Mouse (Mus musculus) heart, postnatal 25 days (tissue): ENCODE results near the gene Srrm3. TPM values are rescaled to one million over a fixed set of nuclear protein-coding genes. Genes with fewer than 3 reads are reported as not detected.

ENCODE experiments used
- DNase-seq: peaks from one replicate; pipeline ENCODE4 v3.0.0; 2022; ENCODE audit warnings: low spot score
- intact Hi-C: fragments of 180-260 bp; cut with DNase I; formaldehyde crosslinking; loops from one replicate; pipeline ENCODE4 v1.15.1; 2025
- total RNA-seq, 2 experiments: library from RNA; stranded (reverse); gene quantifications; 2 replicates each; pipeline ENCODE4 v1.2.3; 2021

Srrm3 gene
- total RNA-seq, 2 experiments from 2014 or later = not detected

- intact Hi-C loops = no loop called here
- DNase-seq = no peak
Measured at GRCm38 (mm10) chr5:135812991-135813390, 6.3 kb downstream of the Srrm3 start.

GRCm38 (mm10) chr5:135818491-135818890, 11.8 kb downstream of the Srrm3 start:
- intact Hi-C loops = no loop called here
- DNase-seq = no peak

GRCm38 (mm10) chr5:135822316-135822944, 15.7 kb downstream of the Srrm3 start:
- DNase-seq = no peak

GRCm38 (mm10) chr5:135824517-135824916, 17.8 kb downstream of the Srrm3 start:
- DNase-seq = no peak
- intact Hi-C loops = no loop called here

More at GRCm38 (mm10) chr5:135822316-135822944, 15.7 kb downstream of the Srrm3 start:
- intact Hi-C loops = no loop called here

GRCm38 (mm10) chr5:135826225-135826624, 19.5 kb downstream of the Srrm3 start:
- intact Hi-C loops = no loop called here
- no peak for DNase-seq

GRCm38 (mm10) chr5:135829381-135829780, 22.7 kb downstream of the Srrm3 start:
- DNase-seq = no peak
- intact Hi-C loops = no loop called here

GRCm38 (mm10) chr5:135832729-135833128, 26.0 kb downstream of the Srrm3 start:
- DNase-seq = no peak
- intact Hi-C loops = no loop called here

- DNase-seq = no peak
- intact Hi-C loops = no loop called here
Measured at GRCm38 (mm10) chr5:135834769-135835491, 28.2 kb downstream of the Srrm3 start.

GRCm38 (mm10) chr5:135835492-135835858, 28.8 kb downstream of the Srrm3 start:
- no peak for DNase-seq
- intact Hi-C loops = no loop called here

- no peak for DNase-seq
- intact Hi-C loops = no loop called here
Measured at GRCm38 (mm10) chr5:135835981-135836380, 29.3 kb downstream of the Srrm3 start.

- DNase-seq = no peak
- intact Hi-C loops = no loop called here
Measured at GRCm38 (mm10) chr5:135841651-135842050, 35.0 kb downstream of the Srrm3 start.

- no peak for DNase-seq
- intact Hi-C loops = no loop called here
Measured at GRCm38 (mm10) chr5:135843418-135843817, 36.7 kb downstream of the Srrm3 start.

- no peak for DNase-seq
- intact Hi-C loops = no loop called here
Measured at GRCm38 (mm10) chr5:135845676-135846320, 39.1 kb downstream of the Srrm3 start.

- no peak for DNase-seq
- intact Hi-C loops = no loop called here
Measured at GRCm38 (mm10) chr5:135847460-135847859, 40.8 kb downstream of the Srrm3 start.

GRCm38 (mm10) chr5:135847881-135848280, 41.2 kb downstream of the Srrm3 start:
- intact Hi-C loops = no loop called here

GRCm38 (mm10) chr5:135851024-135851423, 44.3 kb downstream of the Srrm3 start:
- intact Hi-C loops = loop anchor here (5.0 kb wide), 1 partner anchor 234 kb away; no protein-coding TSS in a partner anchor
- no peak for DNase-seq

More at GRCm38 (mm10) chr5:135847881-135848280, 41.2 kb downstream of the Srrm3 start:
- DNase-seq = no peak

GRCm38 (mm10) chr5:135851481-135851880, 44.8 kb downstream of the Srrm3 start:
- DNase-seq = no peak
- intact Hi-C loops = loop anchor here (5.0 kb wide), 1 partner anchor 234 kb away; no protein-coding TSS in a partner anchor

- DNase-seq = no peak
- intact Hi-C loops = loop anchor here (5.0 kb wide), 1 partner anchor 235 kb away; no protein-coding TSS in a partner anchor
Measured at GRCm38 (mm10) chr5:135852421-135852820, 45.7 kb downstream of the Srrm3 start.

- DNase-seq = no peak
- intact Hi-C loops = loop anchor here (5.0 kb wide), 1 partner anchor 236 kb away; no protein-coding TSS in a partner anchor
Measured at GRCm38 (mm10) chr5:135853731-135854130, 47.0 kb downstream of the Srrm3 start.

GRCm38 (mm10) chr5:135855156-135855555, 48.5 kb downstream of the Srrm3 start:
- DNase-seq = no peak
- intact Hi-C loops = loop anchor here (1.0 kb wide), 1 partner anchor 61 kb away; no protein-coding TSS in a partner anchor

GRCm38 (mm10) chr5:135866662-135867061, 60.0 kb downstream of the Srrm3 start:
- no peak for DNase-seq

More at GRCm38 (mm10) chr5:135866662-135867061, 60.0 kb downstream of the Srrm3 start:
- intact Hi-C loops = no loop called here
